Mouse (Mus musculus) CH12.LX (cell line): ENCODE results near the gene Bcl11a. TPM values are rescaled to one million over a fixed set of nuclear protein-coding genes. Genes with fewer than 3 reads are reported as not detected.

Experiments
- DNase-seq: peaks from one replicate; pipeline ENCODE4 v3.0.0-alpha.2; 2013; ENCODE audit errors: extremely low read depth
- H3K27ac ChIP-seq: 2 replicates; pipeline ENCODE4 v1.5.1; 2012; ENCODE audit warnings: low read depth, mild to moderate bottlenecking, control low read depth, moderate library complexity; ENCODE audit not compliant: insufficient read depth
- H3K27me3 ChIP-seq: replicated peaks from 2 replicates; pipeline ENCODE3; 2012; ENCODE audit warnings: inconsistent platforms
- H3K36me3 ChIP-seq, 2 experiments: replicated peaks in 1 of 2; 2 replicates each; pipeline versions ENCODE3 to v1.6.1; 2012; ENCODE audit warnings: inconsistent platforms in 1 of 2, low read length in 1 of 2, mild to moderate bottlenecking in 1 of 2, mixed read lengths in 1 of 2, moderate library complexity in 1 of 2; ENCODE audit not compliant: control insufficient read depth in 1 of 2, insufficient read depth in 1 of 2
- H3K4me1 ChIP-seq, 2 experiments: 2 replicates each; pipeline ENCODE4 v1.6.1; 2012; ENCODE audit warnings: inconsistent platforms in 1 of 2, moderate library complexity in 1 of 2; ENCODE audit not compliant: insufficient read depth in 2 of 2, control insufficient read depth in 1 of 2
- H3K4me2 ChIP-seq: 2 replicates; pipeline ENCODE4 v1.6.1; 2012; ENCODE audit warnings: low read depth, mild to moderate bottlenecking, control low read depth; ENCODE audit not compliant: poor library complexity, insufficient read depth, severe bottlenecking
- H3K4me3 ChIP-seq, 3 experiments: fragments of 150-350 bp in 1 of 3; sonication (generic) in 1 of 3; replicated peaks in 1 of 3; 2 replicates each; pipeline versions ENCODE3 to v1.5.1; 2011 to 2012; ENCODE audit warnings: low read depth in 2 of 3, low read length in 2 of 3, mild to moderate bottlenecking in 2 of 3, moderate library complexity in 2 of 3, control low read depth in 1 of 3, improper control_type of control experiment in 1 of 3, inconsistent platforms in 1 of 3, mixed read lengths in 1 of 3; ENCODE audit not compliant: poor library complexity in 1 of 3
- H3K79me2 ChIP-seq: replicated peaks from 2 replicates; pipeline ENCODE4 v1.6.1; 2012; ENCODE audit warnings: mild to moderate bottlenecking, moderate library complexity; ENCODE audit not compliant: control insufficient read depth, poor library complexity, insufficient read depth, severe bottlenecking; ENCODE audit errors: extremely low read depth
- H3K9ac ChIP-seq: 2 replicates; pipeline ENCODE4 v1.6.1; 2012; ENCODE audit warnings: low read depth, mild to moderate bottlenecking, control low read depth, moderate library complexity; ENCODE audit not compliant: insufficient read depth
- H3K9me3 ChIP-seq: replicated peaks from 2 replicates; pipeline ENCODE3; 2012; ENCODE audit warnings: low read length, inconsistent platforms, mixed read lengths
- BHLHE40 ChIP-seq: IDR thresholded peaks from 2 replicates; pipeline ENCODE4 v1.6.1; 2011; ENCODE audit warnings: mild to moderate bottlenecking, low read depth, low read length, improper control_type of control experiment
- CHD1 ChIP-seq: IDR thresholded peaks from 2 replicates; pipeline ENCODE4 v1.6.1; 2012; ENCODE audit warnings: low read depth, low read length, improper control_type of control experiment, inconsistent platforms
- CHD2 ChIP-seq: IDR thresholded peaks from 2 replicates; pipeline ENCODE4 v1.6.1; 2011; ENCODE audit warnings: low read length, improper control_type of control experiment
- ELF1 ChIP-seq: IDR thresholded peaks from 2 replicates; pipeline ENCODE4 v1.6.1; 2014; ENCODE audit warnings: low read depth, mild to moderate bottlenecking, inconsistent platforms, low read length, improper control_type of control experiment
- EP300 ChIP-seq: IDR thresholded peaks from 2 replicates; pipeline ENCODE4 v1.6.1; 2011; ENCODE audit warnings: low read length, improper control_type of control experiment
- ETS1 ChIP-seq: conservative IDR thresholded peaks from 2 replicates; pipeline ENCODE4 v1.6.1; 2012; ENCODE audit warnings: low read depth, mild to moderate bottlenecking, inconsistent platforms, low read length, improper control_type of control experiment, moderate library complexity
- IRF4 ChIP-seq: IDR thresholded peaks from 2 replicates; pipeline ENCODE4 v1.6.1; 2014; ENCODE audit warnings: low read depth, mild to moderate bottlenecking, inconsistent platforms, low read length, improper control_type of control experiment
- JUND ChIP-seq: conservative IDR thresholded peaks from 2 replicates; pipeline ENCODE4 v1.6.1; 2011; ENCODE audit warnings: low read depth, low read length, improper control_type of control experiment
- KAT2A ChIP-seq: IDR thresholded peaks from 2 replicates; pipeline ENCODE4 v1.6.1; 2012; ENCODE audit warnings: low read length, improper control_type of control experiment, inconsistent platforms; ENCODE audit not compliant: insufficient replicate concordance
- MAX ChIP-seq: IDR thresholded peaks from 2 replicates; pipeline ENCODE4 v1.6.1; 2011; ENCODE audit warnings: low read length, improper control_type of control experiment
- MAZ ChIP-seq: IDR thresholded peaks from 2 replicates; pipeline ENCODE4 v1.6.1; 2012; ENCODE audit warnings: low read depth, mild to moderate bottlenecking, inconsistent platforms, low read length, improper control_type of control experiment, moderate library complexity
- MEF2A ChIP-seq: IDR thresholded peaks from 2 replicates; pipeline ENCODE4 v1.6.1; 2014; ENCODE audit warnings: low read depth, mild to moderate bottlenecking, inconsistent platforms, low read length, improper control_type of control experiment, borderline replicate concordance
- MYC ChIP-seq: IDR thresholded peaks from 2 replicates; pipeline ENCODE4 v1.6.1; 2011; ENCODE audit warnings: low read depth, mild to moderate bottlenecking, improper control_type of control experiment, low read length
- NELFE ChIP-seq: IDR thresholded peaks from 2 replicates; pipeline ENCODE4 v1.6.1; 2011; ENCODE audit warnings: low read depth, low read length, improper control_type of control experiment
- PAX5 ChIP-seq: IDR thresholded peaks from 2 replicates; pipeline ENCODE4 v1.6.1; 2012; ENCODE audit warnings: low read length, inconsistent platforms, mixed read lengths
- POLR2AphosphoS2 ChIP-seq: IDR thresholded peaks from 2 replicates; pipeline ENCODE4 v1.6.1; 2011; ENCODE audit warnings: low read depth, low read length, improper control_type of control experiment
- RAD21 ChIP-seq: IDR thresholded peaks from 2 replicates; pipeline ENCODE4 v1.6.1; 2011; ENCODE audit warnings: low read depth, mild to moderate bottlenecking, low read length, improper control_type of control experiment, moderate library complexity
- SIN3A ChIP-seq: IDR thresholded peaks from 2 replicates; pipeline ENCODE4 v1.6.1; 2012; ENCODE audit warnings: low read length, improper control_type of control experiment, inconsistent platforms
- SMC3 ChIP-seq: IDR thresholded peaks from 2 replicates; pipeline ENCODE4 v1.6.1; 2011; ENCODE audit warnings: low read depth, low read length, improper control_type of control experiment
- TBP ChIP-seq: conservative IDR thresholded peaks from 2 replicates; pipeline ENCODE4 v1.6.1; 2011; ENCODE audit warnings: low read depth, low read length, improper control_type of control experiment
- USF1 ChIP-seq: IDR thresholded peaks from 2 replicates; pipeline ENCODE4 v1.6.1; 2014; ENCODE audit warnings: low read depth, mild to moderate bottlenecking, inconsistent platforms, low read length, improper control_type of control experiment
- ZC3H11A ChIP-seq: IDR thresholded peaks from 2 replicates; pipeline ENCODE4 v1.6.1; 2012; ENCODE audit warnings: low read depth, mild to moderate bottlenecking, inconsistent platforms, low read length, improper control_type of control experiment
- ZKSCAN1 ChIP-seq: IDR thresholded peaks from 2 replicates; pipeline ENCODE4 v1.6.1; 2012; ENCODE audit warnings: low read depth, inconsistent platforms, low read length, improper control_type of control experiment, borderline replicate concordance
- ZMIZ1 ChIP-seq: IDR thresholded peaks from 2 replicates; pipeline ENCODE4 v1.6.1; 2012; ENCODE audit warnings: low read depth, mild to moderate bottlenecking, inconsistent platforms, low read length, improper control_type of control experiment
- dilution Hi-C: fragments of 300-500 bp; cut with MboI; formaldehyde crosslinking; loops from 2 replicates; pipeline ENCODE4 v1.14.3; 2020; ENCODE audit warnings: low sequenced_read_pairs; ENCODE audit not compliant: extremely low pct_unique_long_range_greater_than_20kb, extremely low pct_ligation_motif_present
- in situ Hi-C: fragments of 300-500 bp; cut with MboI; formaldehyde crosslinking; loops from 3 replicates; pipeline ENCODE4 v1.14.3; 2019; ENCODE audit warnings: low sequenced_read_pairs, low pct_ligation_motif_present, low pct_unique_long_range_greater_than_20kb, mixed read lengths
- polyA plus RNA-seq: library from polyadenylated mRNA; unstranded; fragments of >175 nt; gene quantifications from 2 replicates; pipeline ENCODE4 v1.2.1, GENCODE M21; 2012; ENCODE audit warnings: low read depth; ENCODE audit not compliant: insufficient read length
- total RNA-seq, 2 experiments: library from RNA; depleted of rRNA; stranded (reverse); fragments of 300-350 nt in 1 of 2; fragments of >200 nt in 1 of 2; gene quantifications; 2 replicates each; pipeline ENCODE4 v1.2.3; 2012 to 2014

The Bcl11a gene
- total and polyA plus RNA-seq, 3 experiments: 6.8 to 57.9 (median 13.9) TPM

DNA sequence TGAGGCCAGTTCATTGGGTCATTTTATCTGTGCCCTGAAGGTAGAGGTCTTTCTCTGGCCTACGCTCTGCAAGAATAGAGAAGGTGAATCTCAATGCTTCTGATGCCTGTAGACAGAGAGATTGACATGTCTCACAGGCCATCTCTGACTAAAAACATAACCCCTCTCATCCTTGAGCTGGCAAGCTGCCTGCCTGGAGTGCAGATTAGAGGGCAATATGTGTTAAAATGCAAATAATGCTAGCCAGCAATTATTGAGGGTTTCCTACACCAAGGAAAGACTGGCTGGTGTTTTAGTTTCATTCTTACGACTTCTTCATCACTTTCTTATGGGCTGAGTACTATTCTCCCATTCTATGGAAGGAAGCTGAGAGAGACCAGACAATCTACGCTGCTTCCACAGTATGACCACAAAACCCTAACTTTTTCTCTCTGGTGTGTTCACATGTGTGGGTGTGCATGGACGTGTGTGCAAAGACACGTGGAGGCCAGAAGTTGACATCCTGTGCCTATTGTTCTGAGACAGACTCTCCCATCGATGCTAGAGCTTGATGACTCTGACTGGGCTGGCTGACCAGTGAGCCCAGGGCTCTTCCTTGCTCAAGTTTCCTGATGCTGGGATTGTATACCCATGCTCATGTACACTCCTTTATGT, 101.1 kb downstream of the Bcl11a start:
- peak; percentile 67 for DNase-seq
- in situ Hi-C loops: no loop called here
- Histone ChIP-seq H3K4me2 (no peak overlapping the region), H3K27me3 (no peaks in the 10 kb centered on the region), H3K9me3 (no peaks in the 10 kb centered on the region), H3K9ac (no peak overlapping the region), H3K4me1 (peaks cover 3 to 51% of the 10 kb centered on the region in 2 experiments; a peak in 2 of 4 replicates), H3K27ac (no peak overlapping the region), H3K79me2 (no peaks in the 10 kb centered on the region), H3K4me3 (no peak overlapping the region), H3K36me3 (peaks cover 0 to 4% of the 10 kb centered on the region in 2 experiments)
- dilution Hi-C loops: no loop called here
- TF ChIP-seq CHD1: no peak
- no peak for TF ChIP-seq POLR2AphosphoS2
- TF ChIP-seq SMC3: no peak
- TF ChIP-seq CHD2: no peak
- no peak for TF ChIP-seq MAX
- no peak for TF ChIP-seq EP300
- no peak for TF ChIP-seq ZC3H11A
- no peak for TF ChIP-seq SIN3A
- no peak for TF ChIP-seq USF1
- peak; percentile 35; the same call in 1 of the 2 replicates for TF ChIP-seq JUND
- TF ChIP-seq KAT2A: no peak
- TF ChIP-seq ETS1: no peak; the same call in 1 of the 2 replicates
- no peak for TF ChIP-seq ELF1
- peak; percentile 66; the same call in 1 of the 2 replicates for TF ChIP-seq MYC
- TF ChIP-seq PAX5: no peak
- TF ChIP-seq MAZ: no peak
- no peak for TF ChIP-seq ZMIZ1
- peak; percentile 69 for TF ChIP-seq IRF4
- no peak for TF ChIP-seq ZKSCAN1
- TF ChIP-seq BHLHE40: peak; percentile 57; the same call in 1 of the 2 replicates
- no peak for TF ChIP-seq RAD21
- no peak for TF ChIP-seq NELFE
- no peak for TF ChIP-seq MEF2A
- TF ChIP-seq TBP: no peak
